Mouse (Mus musculus) liver, embryonic 18 days (tissue): ENCODE results near the gene Zdhhc24. TPM values are rescaled to one million over a fixed set of nuclear protein-coding genes. Genes with fewer than 3 reads are reported as not detected.

Experiments
- polyA plus RNA-seq: library from polyadenylated mRNA; depleted of rRNA; stranded (reverse); fragments of >200 nt; gene quantifications from 2 replicates; pipeline ENCODE4 v1.2.3, GENCODE M21; 2012; rRNA removed

Zdhhc24 gene
- 10.1 and 10.6 TPM in 2 replicates for polyA plus RNA-seq

DNA sequence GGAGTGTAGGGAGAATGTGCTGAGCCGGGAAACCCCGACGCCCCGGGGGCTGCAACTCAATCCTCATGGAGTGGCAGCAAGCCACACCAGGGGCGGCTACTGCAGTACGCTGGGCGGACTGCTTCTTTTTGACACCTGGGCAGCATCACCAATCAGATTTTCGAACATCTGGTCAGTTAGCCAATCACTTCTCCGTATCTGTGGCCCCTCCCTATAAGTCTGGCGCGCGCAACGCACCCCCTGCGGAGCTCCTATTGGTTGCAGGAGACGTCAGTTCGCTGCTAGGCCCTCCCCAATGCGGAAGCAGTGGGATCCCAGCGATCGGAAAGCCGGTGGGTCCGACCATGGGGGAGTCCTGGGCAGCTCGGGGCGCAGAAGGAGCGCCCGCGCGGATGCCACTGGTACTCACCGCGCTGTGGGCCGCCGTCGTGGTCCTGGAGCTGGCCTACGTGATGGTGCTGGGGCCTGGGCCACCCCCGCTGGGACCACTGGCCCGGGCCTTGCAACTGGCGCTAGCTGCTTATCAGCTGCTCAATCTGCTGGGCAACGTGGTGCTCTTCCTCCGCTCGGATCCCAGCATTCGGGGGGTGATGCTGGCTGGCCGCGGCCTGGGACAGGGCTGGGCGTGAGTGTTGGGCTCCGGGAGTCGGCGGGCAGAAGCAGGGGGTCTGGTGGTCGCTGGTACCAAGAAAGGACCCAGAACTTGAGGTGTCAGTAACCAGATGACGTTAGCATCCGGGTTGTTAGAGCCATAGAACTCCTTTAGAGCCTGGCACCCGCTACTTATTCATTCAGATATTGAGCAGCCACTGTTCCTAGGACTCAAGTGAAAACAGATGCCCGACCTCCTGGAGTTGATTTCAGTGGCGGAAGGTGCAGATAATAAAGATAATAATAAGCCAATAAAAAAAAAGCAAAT, at the start of gene Zdhhc24:
TSS of gene Zdhhc24 (plus strand) at position 264 of the 919 bp plus-strand sequence.

GRCm38 (mm10) chr19:4839149-4839548, 39.3 kb upstream of the Zdhhc24 start, which contains the start of the genes Ccs and Ccdc87:
Ccs (minus strand) TSS chr19:4839332.
Ccdc87 (plus strand) TSS chr19:4839366.

GRCm38 (mm10) chr19:4854552-4855469, 23.7 kb upstream of the Zdhhc24 start, which contains the start of gene Ctsf:
Ctsf (plus strand) TSS chr19:4855130.

DNA sequence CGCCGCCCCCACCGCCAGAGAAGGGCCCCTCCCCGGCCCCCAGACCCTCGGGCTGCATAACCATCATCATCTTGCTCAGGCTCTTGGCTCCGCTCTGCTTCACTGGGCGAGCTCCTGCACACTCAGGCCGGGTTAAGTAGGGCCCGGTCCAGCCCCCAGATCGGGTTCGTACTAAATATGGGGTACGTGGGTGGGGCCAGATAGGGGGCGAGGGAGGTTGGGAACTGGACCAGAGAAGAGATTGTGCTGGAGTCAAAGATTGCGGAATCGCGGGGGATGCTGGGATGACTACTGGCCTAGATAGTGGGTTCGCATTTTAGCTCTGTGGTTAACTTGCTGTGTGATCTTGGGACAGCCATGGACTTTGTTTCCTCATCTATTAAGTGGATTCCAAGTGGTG, 683 bp upstream of the Zdhhc24 start, which contains the start of gene Actn3:
TSS of gene Actn3 (minus strand) at position 125 of the 400 bp plus-strand sequence.

GRCm38 (mm10) chr19:4905979-4906794, 27.7 kb downstream of the Zdhhc24 start, which contains the start of gene Bbs1:
Bbs1 (minus strand) TSS chr19:4906628.

GRCm38 (mm10) chr19:4927904-4928531, 49.5 kb downstream of the Zdhhc24 start, which contains the start of gene Dpp3:
Dpp3 (minus strand) TSS chr19:4928287.

Other genes with a start within 250 kb of the Zdhhc24 start
- 0.01 and 0.07 TPM in 2 replicates for gene Gm960, start 180.0 kb upstream of the Zdhhc24 start, polyA plus RNA-seq
- 0.30 and 0.31 TPM in 2 replicates for gene Sptbn2, start 167.5 kb upstream of the Zdhhc24 start, polyA plus RNA-seq
- gene Rbm4b, start 122.2 kb upstream of the Zdhhc24 start, polyA plus RNA-seq = 7.1 and 8.3 TPM in 2 replicates
- 35.7 and 37.7 TPM in 2 replicates for gene Rbm4, start 84.8 kb upstream of the Zdhhc24 start, polyA plus RNA-seq
- 14.1 and 14.8 TPM in 2 replicates for gene Gm21992, start 67.1 kb upstream of the Zdhhc24 start, polyA plus RNA-seq
- 18.2 and 18.3 TPM in 2 replicates for gene Rbm14, start 67.0 kb upstream of the Zdhhc24 start, polyA plus RNA-seq
- 158 and 166 TPM in 2 replicates for gene Ccs, start 39.3 kb upstream of the Zdhhc24 start, polyA plus RNA-seq
- 0.01 TPM in 1 of 2 replicates, not detected in the other for gene Ccdc87, start 39.3 kb upstream of the Zdhhc24 start, polyA plus RNA-seq
- 22.9 and 23.6 TPM in 2 replicates for gene Ctsf, start 23.5 kb upstream of the Zdhhc24 start, polyA plus RNA-seq
- gene Actn3, start 759 bp upstream of the Zdhhc24 start, polyA plus RNA-seq = 0.06 and 0.10 TPM in 2 replicates
- gene Bbs1, start 28.0 kb downstream of the Zdhhc24 start, polyA plus RNA-seq = 0.52 and 0.79 TPM in 2 replicates
- gene Dpp3, start 49.6 kb downstream of the Zdhhc24 start, polyA plus RNA-seq = 33.6 and 33.7 TPM in 2 replicates
- 0.17 and 0.28 TPM in 2 replicates for gene Peli3, start 64.5 kb downstream of the Zdhhc24 start, polyA plus RNA-seq
- 23.7 and 24.7 TPM in 2 replicates for gene Mrpl11, start 83.5 kb downstream of the Zdhhc24 start, polyA plus RNA-seq
- gene Npas4, start 111.6 kb downstream of the Zdhhc24 start, polyA plus RNA-seq = 0.07 and 0.10 TPM in 2 replicates
- gene Slc29a2, start 145.2 kb downstream of the Zdhhc24 start, polyA plus RNA-seq = 1.4 and 2.0 TPM in 2 replicates
- gene B4gat1, start 160.2 kb downstream of the Zdhhc24 start, polyA plus RNA-seq = 6.2 and 7.5 TPM in 2 replicates
- gene AC124502.3, start 160.2 kb downstream of the Zdhhc24 start, polyA plus RNA-seq = 0.26 and 0.37 TPM in 2 replicates
- gene Brms1, start 162.7 kb downstream of the Zdhhc24 start, polyA plus RNA-seq = 14.8 and 15.2 TPM in 2 replicates
- gene Rin1, start 171.8 kb downstream of the Zdhhc24 start, polyA plus RNA-seq = 0.52 and 0.58 TPM in 2 replicates
- 1.8 and 2.0 TPM in 2 replicates for gene Cd248, start 189.4 kb downstream of the Zdhhc24 start, polyA plus RNA-seq
- gene Tmem151a, start 206.9 kb downstream of the Zdhhc24 start, polyA plus RNA-seq = 0.30 and 0.36 TPM in 2 replicates
- gene Yif1a, start 209.9 kb downstream of the Zdhhc24 start, polyA plus RNA-seq = 61.5 and 66.8 TPM in 2 replicates
- gene Cnih2, start 219.9 kb downstream of the Zdhhc24 start, polyA plus RNA-seq = 0.22 and 0.24 TPM in 2 replicates
- 57.1 and 59.3 TPM in 2 replicates for gene Rab1b, start 228.4 kb downstream of the Zdhhc24 start, polyA plus RNA-seq
- 3.6 and 4.7 TPM in 2 replicates for gene Klc2, start 239.9 kb downstream of the Zdhhc24 start, polyA plus RNA-seq